Mouse (Mus musculus) testis, postnatal 10 days (tissue): Measurements from ENCODE around the gene Exoc3l4.

ENCODE experiments used
- DNase-seq: peaks from one replicate; pipeline ENCODE4 v3.0.0; 2021; ENCODE audit warnings: low spot score

Gene Exoc3l4

GRCm38 (mm10) chr12:111411631-111412355 is 5.0 kb upstream of the Exoc3l4 start:
- DNase-seq: no peak

- DNase-seq: no peak
Observed at GRCm38 (mm10) chr12:111412581-111413284, 4.1 kb upstream of the Exoc3l4 start.

GRCm38 (mm10) chr12:111413300-111413699 is 3.5 kb upstream of the Exoc3l4 start:
- DNase-seq: peak; percentile 95

- no peak for DNase-seq
Observed at GRCm38 (mm10) chr12:111419918-111420317, 3.1 kb downstream of the Exoc3l4 start.

GRCm38 (mm10) chr12:111420946-111421709 is 4.3 kb downstream of the Exoc3l4 start:
- no peak for DNase-seq

GRCm38 (mm10) chr12:111422852-111423251 is 6.0 kb downstream of the Exoc3l4 start:
- DNase-seq: no peak

GRCm38 (mm10) chr12:111423570-111424129 is 6.8 kb downstream of the Exoc3l4 start:
- no peak for DNase-seq

- DNase-seq: no peak
Observed at GRCm38 (mm10) chr12:111424547-111424946, 7.7 kb downstream of the Exoc3l4 start.

GRCm38 (mm10) chr12:111425258-111425657 is 8.4 kb downstream of the Exoc3l4 start:
- peak; percentile 95 for DNase-seq

GRCm38 (mm10) chr12:111425789-111426460 is 9.1 kb downstream of the Exoc3l4 start:
- peak; percentile 98 for DNase-seq

- no peak for DNase-seq
Observed at GRCm38 (mm10) chr12:111427438-111428113, 10.8 kb downstream of the Exoc3l4 start.

GRCm38 (mm10) chr12:111428364-111428763 is 11.5 kb downstream of the Exoc3l4 start:
- no peak for DNase-seq

- no peak for DNase-seq
Observed at GRCm38 (mm10) chr12:111428961-111429911, 12.4 kb downstream of the Exoc3l4 start.

GRCm38 (mm10) chr12:111430049-111430867 is 13.4 kb downstream of the Exoc3l4 start:
- DNase-seq: no peak

- no peak for DNase-seq
Observed at GRCm38 (mm10) chr12:111430868-111431817, 14.3 kb downstream of the Exoc3l4 start.

- DNase-seq: no peak
Observed at GRCm38 (mm10) chr12:111432097-111432496, 15.3 kb downstream of the Exoc3l4 start.

- DNase-seq: no peak
Observed at GRCm38 (mm10) chr12:111432751-111433331, 16.0 kb downstream of the Exoc3l4 start.
